Mouse (Mus musculus): ENCODE data around the gene Zfp644. TPM values are rescaled to one million over a fixed set of nuclear protein-coding genes. Genes with fewer than 3 reads are reported as not detected.

The Zfp644 gene
- total and polyA plus RNA-seq, 2 experiments: 4.5 to 33.7 TPM

DNA sequence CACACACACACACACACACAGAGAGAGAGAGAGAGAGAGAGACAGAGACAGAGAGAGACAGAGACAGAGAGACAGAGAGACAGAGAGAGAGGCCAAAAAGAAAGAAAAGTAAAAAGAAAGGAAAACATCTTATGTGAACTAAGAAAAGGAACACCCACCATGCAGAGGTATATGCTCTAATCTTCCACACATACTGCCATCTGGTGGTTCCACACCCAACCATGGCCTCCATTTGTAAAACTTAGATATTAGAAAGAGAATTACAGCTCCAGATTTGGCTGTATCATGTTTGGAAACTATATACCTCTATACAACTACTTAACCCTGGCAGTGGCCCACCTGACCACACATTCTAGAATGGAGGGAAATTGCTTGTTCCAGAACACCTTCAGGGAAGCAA is 102.7 kb downstream of the Zfp644 start:
- no peak overlapping the region for H3K9ac ChIP-seq (ENCODE audit: low read depth, low read length)
- H3K27ac ChIP-seq (replicated peaks; ENCODE audit: insufficient read depth, low read depth, low read length): no peak overlapping the region
- no peaks in the 10 kb centered on the region for H3K79me2 ChIP-seq (ENCODE audit: control insufficient read depth, insufficient read depth, low read length)

GRCm38 (mm10) chr5:106590686-106591085 is 106.4 kb downstream of the Zfp644 start:
- H3K79me2 ChIP-seq (ENCODE audit: control insufficient read depth, insufficient read depth, low read length): no peaks in the 10 kb centered on the region
- TF ChIP-seq POLR2A (IDR thresholded peaks at IDR 0.05; ENCODE audit: extremely low read depth, insufficient read depth, low read length): no peak
- no peak for TF ChIP-seq CTCF (IDR thresholded peaks at IDR 0.05; ENCODE audit: low read depth, low read length)
- H3K36me3 ChIP-seq (ENCODE audit: control insufficient read depth, insufficient read depth, low read length): no peaks in the 10 kb centered on the region
- 92% methylated on average over 5 of the region's 5 CpGs for WGBS
- no peaks in the 10 kb centered on the region for H3K4me1 ChIP-seq (ENCODE audit: control insufficient read depth, insufficient read depth, low read length)
- H3K9ac ChIP-seq (ENCODE audit: low read depth, low read length): no peak overlapping the region
- H3K27me3 ChIP-seq (ENCODE audit: control insufficient read depth, insufficient read depth, low read length): no peaks in the 10 kb centered on the region
- DNase-seq (ENCODE audit: extremely low read depth, low read depth, low spot score): no peak
- no peak overlapping the region for H3K27ac ChIP-seq (replicated peaks; ENCODE audit: insufficient read depth, low read depth, low read length)
- H3K4me3 ChIP-seq (ENCODE audit: insufficient read depth, low read depth, low read length): no peak overlapping the region

More for the DNA sequence above, 102.7 kb downstream of the Zfp644 start:
- Histone ChIP-seq H3K4me3 (ENCODE audit: insufficient read depth, low read depth, low read length) (no peak overlapping the region), H3K36me3 (ENCODE audit: control insufficient read depth, insufficient read depth, low read length) (no peaks in the 10 kb centered on the region), H3K4me1 (ENCODE audit: control insufficient read depth, insufficient read depth, low read length) (no peaks in the 10 kb centered on the region), H3K27me3 (ENCODE audit: control insufficient read depth, insufficient read depth, low read length) (no peaks in the 10 kb centered on the region)
- no peak for DNase-seq (ENCODE audit: extremely low read depth, low read depth, low spot score)
- TF ChIP-seq CTCF (IDR thresholded peaks at IDR 0.05; ENCODE audit: low read depth, low read length): no peak

DNA sequence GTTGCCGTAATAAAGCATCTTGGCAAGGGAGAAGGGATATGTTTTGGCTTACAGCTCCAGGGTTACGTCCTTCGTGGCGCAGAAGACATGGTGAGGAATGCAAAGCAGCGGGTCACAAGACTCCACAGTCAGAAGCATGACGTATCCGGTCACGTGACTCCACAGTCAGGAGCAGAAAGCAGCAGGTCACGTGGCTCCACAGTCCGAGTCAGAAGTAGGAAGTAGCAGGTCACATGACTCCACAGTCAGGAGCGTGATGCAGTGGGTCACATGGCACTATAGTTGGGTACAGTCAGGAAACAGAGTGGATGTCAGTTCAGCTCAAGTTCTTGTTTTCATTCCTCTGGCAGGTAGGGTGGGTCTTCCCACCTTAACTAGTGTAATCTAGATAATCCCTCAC is 107.4 kb downstream of the Zfp644 start:
- DNase-seq (ENCODE audit: extremely low read depth, low read depth, low spot score): no peak
- WGBS: 95% methylated on average over 11 of the region's 11 CpGs
- no peaks in the 10 kb centered on the region for H3K79me2 ChIP-seq (ENCODE audit: control insufficient read depth, insufficient read depth, low read length)
- H3K4me1 ChIP-seq (ENCODE audit: control insufficient read depth, insufficient read depth, low read length): no peaks in the 10 kb centered on the region
- no peak overlapping the region for H3K4me3 ChIP-seq (ENCODE audit: insufficient read depth, low read depth, low read length)
- no peaks in the 10 kb centered on the region for H3K27me3 ChIP-seq (ENCODE audit: control insufficient read depth, insufficient read depth, low read length)
- no peak overlapping the region for H3K27ac ChIP-seq (replicated peaks; ENCODE audit: insufficient read depth, low read depth, low read length)
- no peaks in the 10 kb centered on the region for H3K36me3 ChIP-seq (ENCODE audit: control insufficient read depth, insufficient read depth, low read length)
- no peak overlapping the region for H3K9ac ChIP-seq (ENCODE audit: low read depth, low read length)
- no peak for TF ChIP-seq POLR2A (IDR thresholded peaks at IDR 0.05; ENCODE audit: extremely low read depth, insufficient read depth, low read length)
- no peak for TF ChIP-seq CTCF (IDR thresholded peaks at IDR 0.05; ENCODE audit: low read depth, low read length)

- DNase-seq (ENCODE audit: extremely low read depth, low read depth, low spot score): no peak
- TF ChIP-seq POLR2A (IDR thresholded peaks at IDR 0.05; ENCODE audit: extremely low read depth, insufficient read depth, low read length): no peak
- no peak for TF ChIP-seq CTCF (IDR thresholded peaks at IDR 0.05; ENCODE audit: low read depth, low read length)
- Histone ChIP-seq H3K4me1 (ENCODE audit: control insufficient read depth, insufficient read depth, low read length) (no peaks in the 10 kb centered on the region), H3K4me3 (ENCODE audit: insufficient read depth, low read depth, low read length) (no peak overlapping the region), H3K27ac (replicated peaks; ENCODE audit: insufficient read depth, low read depth, low read length) (no peak overlapping the region), H3K79me2 (ENCODE audit: control insufficient read depth, insufficient read depth, low read length) (no peaks in the 10 kb centered on the region), H3K27me3 (ENCODE audit: control insufficient read depth, insufficient read depth, low read length) (no peaks in the 10 kb centered on the region), H3K9ac (ENCODE audit: low read depth, low read length) (no peak overlapping the region), H3K36me3 (ENCODE audit: control insufficient read depth, insufficient read depth, low read length) (no peaks in the 10 kb centered on the region)
- 96% methylated on average over 9 of the region's 9 CpGs for WGBS
These were observed 108.1 kb downstream of the Zfp644 start for GRCm38 (mm10) chr5:106589006-106589405.

DNA sequence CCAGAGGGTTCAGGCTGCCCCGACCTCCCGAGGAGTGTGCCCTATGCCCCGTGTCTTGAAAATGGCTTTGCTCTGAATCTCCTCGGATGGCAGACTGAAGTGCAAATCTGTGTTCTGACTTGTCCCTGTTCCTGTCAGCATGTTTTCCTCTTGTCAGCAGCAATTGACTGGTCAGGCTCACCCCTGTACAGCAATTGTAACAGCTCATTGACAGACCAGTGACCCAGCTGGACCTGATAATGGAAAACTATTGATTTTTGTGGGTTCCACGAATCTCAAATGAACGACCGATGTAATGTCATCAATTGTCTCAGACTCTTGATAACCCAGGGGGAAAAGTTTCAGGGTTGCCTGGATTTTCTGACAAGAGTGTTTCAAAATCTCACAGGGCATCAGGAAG is 116.1 kb downstream of the Zfp644 start:
- no peak overlapping the region for H3K4me3 ChIP-seq (ENCODE audit: insufficient read depth, low read depth, low read length)
- WGBS: 22% methylated on average over 7 of the region's 7 CpGs
- H3K27ac ChIP-seq (replicated peaks; ENCODE audit: insufficient read depth, low read depth, low read length): no peak overlapping the region; the same call in 1 of the 2 replicates
- H3K9ac ChIP-seq (ENCODE audit: low read depth, low read length): no peak overlapping the region
- no peaks in the 10 kb centered on the region for H3K27me3 ChIP-seq (ENCODE audit: control insufficient read depth, insufficient read depth, low read length)
- peak; percentile 93 for DNase-seq (ENCODE audit: extremely low read depth, low read depth, low spot score)
- TF ChIP-seq POLR2A (IDR thresholded peaks at IDR 0.05; ENCODE audit: extremely low read depth, insufficient read depth, low read length): no peak
- TF ChIP-seq CTCF (IDR thresholded peaks at IDR 0.05; ENCODE audit: low read depth, low read length): no peak
- H3K4me1 ChIP-seq (ENCODE audit: control insufficient read depth, insufficient read depth, low read length): peaks cover 6% of the 10 kb centered on the region; the same call in 1 of the 2 replicates
- H3K36me3 ChIP-seq (ENCODE audit: control insufficient read depth, insufficient read depth, low read length): no peaks in the 10 kb centered on the region
- H3K79me2 ChIP-seq (ENCODE audit: control insufficient read depth, insufficient read depth, low read length): no peaks in the 10 kb centered on the region

GRCm38 (mm10) chr5:106577237-106577888 is 119.7 kb downstream of the Zfp644 start:
- TF ChIP-seq POLR2A (IDR thresholded peaks at IDR 0.05; ENCODE audit: extremely low read depth, insufficient read depth, low read length): no peak
- no peak for TF ChIP-seq CTCF (IDR thresholded peaks at IDR 0.05; ENCODE audit: low read depth, low read length)
- H3K36me3 ChIP-seq (ENCODE audit: control insufficient read depth, insufficient read depth, low read length): no peaks in the 10 kb centered on the region
- no peak overlapping the region for H3K4me3 ChIP-seq (ENCODE audit: insufficient read depth, low read depth, low read length)
- no peak overlapping the region for H3K27ac ChIP-seq (replicated peaks; ENCODE audit: insufficient read depth, low read depth, low read length)
- H3K79me2 ChIP-seq (ENCODE audit: control insufficient read depth, insufficient read depth, low read length): no peaks in the 10 kb centered on the region
- no peak overlapping the region for H3K9ac ChIP-seq (ENCODE audit: low read depth, low read length)
- DNase-seq (ENCODE audit: extremely low read depth, low read depth, low spot score): no peak
- H3K27me3 ChIP-seq (ENCODE audit: control insufficient read depth, insufficient read depth, low read length): no peaks in the 10 kb centered on the region
- peaks cover 6% of the 10 kb centered on the region; the same call in 1 of the 2 replicates for H3K4me1 ChIP-seq (ENCODE audit: control insufficient read depth, insufficient read depth, low read length)
- 93% methylated on average over 9 of the region's 9 CpGs for WGBS

Data from liver, adult 2 months (tissue).